Mouse (Mus musculus) embryonic facial prominence, embryonic 14.5 days (tissue): ENCODE data around the gene Olfr372. TPM values are rescaled to one million over a fixed set of nuclear protein-coding genes. Genes with fewer than 3 reads are reported as not detected.

ENCODE experiments used
- polyA plus RNA-seq: library from polyadenylated mRNA; unstranded; fragments of >200 nt; fragmentation: Nextera tagmentation; extraction: Ambion mirVana; gene quantifications from 2 replicates; pipeline ENCODE4 v1.2.1, GENCODE M21; 2014

Gene Olfr372
- polyA plus RNA-seq, 1 experiment from 2014 or later = not detected

Other genes starting within 250 kb of the Olfr372 start
- gene Zfp709, start 159.2 kb upstream of the Olfr372 start, polyA plus RNA-seq = 7.1 and 7.9 TPM in 2 replicates
- 3.9 and 5.1 TPM in 2 replicates for gene Zfp882, start 132.6 kb upstream of the Olfr372 start, polyA plus RNA-seq
- 18.7 and 20.6 TPM in 2 replicates for gene Zfp617, start 132.6 kb upstream of the Olfr372 start, polyA plus RNA-seq
- 16.2 and 16.7 TPM in 2 replicates for gene Zfp961, start 90.2 kb upstream of the Olfr372 start, polyA plus RNA-seq
- gene Cyp4f18, start 31.6 kb upstream of the Olfr372 start, polyA plus RNA-seq = 1.0 and 1.7 TPM in 2 replicates
- not detected in 2 replicates for gene Olfr373, start 42.0 kb downstream of the Olfr372 start, polyA plus RNA-seq
- 0.03 and 0.17 TPM in 2 replicates for gene Olfr374, start 65.8 kb downstream of the Olfr372 start, polyA plus RNA-seq
- gene Tpm4, start 93.8 kb downstream of the Olfr372 start, polyA plus RNA-seq = 572 and 613 TPM in 2 replicates
- gene Rab8a, start 120.0 kb downstream of the Olfr372 start, polyA plus RNA-seq = 75.2 and 85.1 TPM in 2 replicates
- gene Hsh2d, start 148.4 kb downstream of the Olfr372 start, polyA plus RNA-seq = 0.08 TPM in 1 of 2 replicates, not detected in the other
- 0.39 TPM in 1 of 2 replicates, not detected in the other for gene Cib3, start 171.6 kb downstream of the Olfr372 start, polyA plus RNA-seq
- not detected in 2 replicates for gene Gm11034, start 172.4 kb downstream of the Olfr372 start, polyA plus RNA-seq
- 57.6 and 59.0 TPM in 2 replicates for gene Fam32a, start 178.5 kb downstream of the Olfr372 start, polyA plus RNA-seq
- 85.2 and 107 TPM in 2 replicates for gene Ap1m1, start 198.8 kb downstream of the Olfr372 start, polyA plus RNA-seq